Mouse (Mus musculus) brown adipose tissue, adult 24 weeks (tissue): ENCODE data around the gene Ppp1r14c. TPM values are rescaled to one million over a fixed set of nuclear protein-coding genes. Genes with fewer than 3 reads are reported as not detected.
"Not testable (repeated sequence)": the region's sequence is repeated elsewhere in the genome, so short reads cannot be mapped to it uniquely, and the experiment has no call there.

Experiments used
- H3K27ac ChIP-seq: fragments of 200-500 bp; replicated peaks from 2 replicates; pipeline ENCODE4 v1.5.1; 2012; ENCODE audit warnings: low read depth, mild to moderate bottlenecking, low read length
- H3K4me1 ChIP-seq: fragments of 200-500 bp; 2 replicates; pipeline ENCODE4 v1.6.1; 2012; ENCODE audit warnings: low read length, mixed read lengths; ENCODE audit not compliant: control insufficient read depth, insufficient read depth, insufficient read length
- H3K4me3 ChIP-seq: fragments of 200-500 bp; 2 replicates; pipeline ENCODE4 v1.5.1; 2012; ENCODE audit warnings: low read depth, mild to moderate bottlenecking, low read length, moderate library complexity; ENCODE audit not compliant: insufficient read depth
- polyA plus RNA-seq: library from polyadenylated mRNA; stranded (reverse); fragments of >200 nt; gene quantifications from 2 replicates; pipeline ENCODE4 v1.2.4, GENCODE M21; 2012; ENCODE audit not compliant: missing spikeins, insufficient read depth, insufficient read length

Ppp1r14c gene
- polyA plus RNA-seq, 1 experiment: 0.91 TPM

DNA sequence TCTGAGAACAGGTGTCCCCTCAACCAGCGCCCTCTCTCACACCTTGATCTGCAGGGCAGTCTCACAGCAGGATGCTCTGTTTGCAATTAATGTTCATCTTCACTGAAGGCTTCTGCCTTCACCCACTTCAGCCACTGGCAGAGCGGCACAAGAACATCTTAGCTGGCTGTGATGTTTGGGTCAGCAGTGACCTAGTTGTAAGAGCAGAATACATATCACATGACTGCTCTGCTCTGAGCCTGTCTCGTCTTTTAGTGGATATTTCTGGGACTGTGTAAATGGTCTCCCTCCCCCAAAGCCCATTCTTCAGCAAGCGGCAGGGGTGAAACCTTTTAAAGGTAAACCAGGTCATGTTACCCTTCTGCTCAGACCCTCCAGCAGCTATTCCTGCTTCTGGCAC is 50.7 kb downstream of the Ppp1r14c start:
- H3K27ac ChIP-seq: no peak overlapping the region
- H3K4me1 ChIP-seq: no peaks in the 10 kb centered on the region
- H3K4me3 ChIP-seq: no peak overlapping the region

DNA sequence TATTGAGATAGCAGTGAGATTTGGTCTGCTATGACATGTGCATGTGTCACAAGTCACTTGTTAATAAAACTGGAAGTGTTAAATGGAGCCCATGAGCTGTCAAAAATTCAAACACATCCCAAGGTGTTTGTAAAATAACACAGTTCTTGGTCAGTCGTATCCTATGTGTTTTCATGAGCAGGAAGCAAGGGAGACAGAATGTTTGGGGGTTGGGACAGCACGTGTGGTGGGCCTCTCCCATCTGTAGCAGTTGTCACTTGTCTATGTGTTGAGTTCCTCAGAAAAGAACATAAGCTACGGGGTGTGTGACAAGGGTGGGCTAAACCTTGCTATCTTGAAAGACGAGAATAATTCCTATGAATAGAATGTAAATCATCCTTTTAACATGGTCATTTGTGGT is 51.6 kb downstream of the Ppp1r14c start:
- H3K4me1 ChIP-seq: no peaks in the 10 kb centered on the region
- H3K4me3 ChIP-seq: no peak overlapping the region
- no peak overlapping the region for H3K27ac ChIP-seq

DNA sequence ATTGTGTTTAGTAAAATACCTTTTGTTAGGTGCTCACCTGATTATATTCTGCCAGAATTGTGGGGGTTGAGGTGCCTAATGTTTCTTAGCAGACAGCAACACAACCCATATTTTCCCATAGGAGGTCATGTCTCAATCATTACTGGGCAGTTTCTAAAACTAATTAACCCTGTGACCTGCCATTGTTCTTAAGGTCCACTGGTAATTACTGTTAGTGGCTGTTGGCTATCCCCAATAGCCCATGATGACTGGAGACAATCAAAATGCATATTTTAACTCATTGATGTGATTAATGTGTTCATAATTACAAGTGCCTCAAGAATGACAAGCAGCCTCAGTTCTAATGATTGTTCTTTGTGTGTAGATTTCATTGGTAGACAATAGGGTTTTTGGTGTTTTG is 58.2 kb downstream of the Ppp1r14c start:
- H3K4me1 ChIP-seq: no peaks in the 10 kb centered on the region
- no peak overlapping the region for H3K27ac ChIP-seq
- no peak overlapping the region for H3K4me3 ChIP-seq

DNA sequence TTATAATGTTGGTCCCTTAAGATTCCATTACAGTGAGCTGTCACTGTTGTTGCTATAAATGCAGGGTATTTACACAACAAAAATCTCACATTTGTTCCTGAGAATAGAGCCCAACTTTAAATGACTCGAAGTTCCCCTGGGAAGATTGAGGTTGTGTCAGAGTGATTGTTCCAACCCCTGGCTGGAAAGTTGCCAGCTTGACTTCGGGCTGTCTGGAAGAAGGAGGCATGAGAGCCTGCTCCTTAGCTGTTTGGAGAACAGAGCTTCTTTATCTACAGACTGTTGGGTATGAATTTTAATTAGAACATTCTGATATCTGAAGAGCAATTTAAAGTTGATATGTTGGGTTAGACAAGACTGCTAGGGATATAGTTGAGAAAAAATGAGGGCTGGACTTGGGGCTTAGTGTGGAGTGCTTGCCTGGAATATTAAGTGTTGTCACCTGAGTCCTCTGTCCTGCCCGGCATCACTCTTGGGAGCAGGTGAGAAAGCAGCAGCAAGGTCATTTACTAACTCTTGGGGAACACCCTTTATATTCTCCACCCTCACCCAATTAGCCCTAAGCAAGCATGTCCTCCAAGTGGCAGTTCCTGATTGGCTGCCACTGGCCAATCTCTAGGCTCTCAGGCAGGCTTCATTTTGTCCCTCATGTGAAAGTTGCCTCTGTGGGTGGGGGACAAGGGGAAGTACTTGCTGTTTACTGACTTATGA is 62.0 kb downstream of the Ppp1r14c start:
- Histone ChIP-seq H3K4me3 (no peak overlapping the region), H3K4me1 (no peaks in the 10 kb centered on the region), H3K27ac (no peak overlapping the region)

DNA sequence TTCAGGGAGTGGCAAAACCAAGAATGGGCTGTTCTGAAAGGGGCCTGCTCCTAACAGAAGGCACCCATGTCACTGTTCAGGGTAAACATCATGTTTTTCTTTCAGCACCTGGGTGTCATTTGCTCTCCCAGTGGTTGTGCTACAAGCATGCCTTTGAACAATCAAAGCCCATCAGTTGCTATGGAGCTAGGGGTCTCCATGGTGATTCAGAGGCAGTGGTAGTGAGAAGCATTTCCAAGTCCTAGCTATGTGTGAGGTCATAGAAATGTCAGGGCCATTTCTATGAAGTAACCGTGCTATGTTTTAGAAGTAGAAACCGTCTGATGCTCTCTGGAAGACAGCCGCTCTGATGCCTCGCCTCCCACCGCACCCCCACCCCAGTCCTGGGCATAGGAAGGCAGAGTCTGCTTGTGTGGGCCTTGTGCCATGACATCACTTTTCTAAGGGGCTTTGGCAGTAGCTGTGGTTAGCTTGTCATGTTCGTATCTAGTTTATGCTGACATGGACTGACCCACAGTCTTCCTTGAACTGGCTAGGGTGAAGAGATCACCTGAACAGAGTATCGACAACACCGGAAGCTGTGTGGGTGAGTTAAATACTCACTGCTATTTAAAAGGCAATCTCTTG is 69.1 kb downstream of the Ppp1r14c start:
- no peak overlapping the region for H3K4me3 ChIP-seq
- no peaks in the 10 kb centered on the region for H3K4me1 ChIP-seq
- H3K27ac ChIP-seq: no peak overlapping the region

DNA sequence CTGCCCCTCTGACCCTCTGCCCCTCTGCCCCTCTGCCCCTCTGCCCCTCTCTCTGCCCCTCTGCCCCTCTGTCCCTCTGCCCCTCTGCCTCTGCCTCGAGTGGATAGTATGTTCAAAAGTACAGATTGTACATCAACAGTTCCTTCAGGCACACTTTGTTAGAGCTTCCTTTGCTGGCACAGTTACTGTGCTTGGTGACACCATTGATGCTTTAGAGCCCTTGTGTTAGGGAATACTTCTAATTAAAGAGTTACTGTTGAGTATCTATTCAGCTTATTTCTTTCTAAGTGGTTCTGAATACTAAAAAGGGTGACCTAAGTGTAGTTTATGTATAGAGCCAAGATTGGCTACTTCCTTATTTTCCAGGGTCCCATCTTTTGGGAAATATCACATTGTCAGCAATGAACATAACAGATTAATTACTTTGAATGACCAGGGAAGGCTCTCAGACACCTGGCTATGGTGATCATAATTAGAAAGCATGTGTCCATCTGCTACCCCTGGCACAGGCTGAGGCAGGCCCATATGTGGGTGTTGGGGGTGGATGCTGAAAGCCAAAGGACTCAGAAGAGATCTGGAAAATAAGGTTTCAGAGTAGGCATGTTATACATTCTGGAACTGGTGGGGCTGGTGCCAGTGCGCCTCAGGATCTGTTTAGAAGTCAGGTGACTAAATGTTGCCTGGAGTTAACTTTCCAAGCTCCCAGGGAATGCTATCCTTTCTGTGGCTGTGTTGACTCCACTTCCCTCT is 75.0 kb downstream of the Ppp1r14c start:
- no peak overlapping the region for H3K27ac ChIP-seq
- H3K4me1 ChIP-seq: no peaks in the 10 kb centered on the region
- H3K4me3 ChIP-seq: no peak overlapping the region

DNA sequence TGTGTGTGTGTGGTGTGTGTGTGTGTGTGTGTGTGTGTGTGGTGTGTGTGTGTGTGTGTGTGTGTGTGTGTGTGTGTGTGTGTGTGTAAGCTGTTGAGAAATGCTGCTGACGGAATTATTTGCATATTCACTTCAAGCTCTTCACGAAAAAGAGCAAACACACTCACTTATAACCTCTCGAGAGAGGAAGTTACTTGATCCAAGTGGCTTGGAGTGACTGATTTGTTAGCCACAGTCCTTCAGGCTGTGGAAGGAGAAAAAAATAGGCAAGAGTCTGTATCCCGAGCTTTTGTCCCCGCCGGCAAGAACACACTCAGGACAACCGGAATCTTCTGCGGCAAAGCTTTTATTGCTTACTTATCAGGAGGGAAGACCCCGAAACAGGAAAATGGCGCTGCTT is 80.9 kb downstream of the Ppp1r14c start:
- H3K4me1 ChIP-seq: not testable (repeated sequence)

DNA sequence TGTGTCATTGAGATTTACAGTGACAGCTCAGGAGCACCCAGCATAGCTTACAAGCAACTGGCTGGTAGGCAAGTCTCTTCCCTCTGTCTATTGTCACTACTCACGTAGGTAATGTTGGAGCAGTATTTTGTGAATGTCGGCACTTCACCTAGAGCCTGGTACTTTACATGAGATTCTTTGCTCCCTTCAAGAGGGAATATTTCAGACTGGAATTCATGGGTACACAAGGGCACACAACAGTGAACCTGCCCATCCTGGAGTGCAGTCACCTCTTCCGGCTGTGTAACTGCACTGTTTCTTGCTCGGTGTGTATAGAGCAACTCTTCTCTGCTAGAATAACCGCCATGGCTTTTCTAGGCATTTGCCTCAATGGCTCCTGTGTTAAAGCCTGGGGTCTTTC is 82.8 kb downstream of the Ppp1r14c start:
- Histone ChIP-seq H3K4me3 (no peak overlapping the region), H3K27ac (no peak overlapping the region), H3K4me1 (no peaks in the 10 kb centered on the region)

More for the DNA sequence above, 80.9 kb downstream of the Ppp1r14c start:
- H3K4me3 ChIP-seq, H3K27ac ChIP-seq: not testable (repeated sequence)

DNA sequence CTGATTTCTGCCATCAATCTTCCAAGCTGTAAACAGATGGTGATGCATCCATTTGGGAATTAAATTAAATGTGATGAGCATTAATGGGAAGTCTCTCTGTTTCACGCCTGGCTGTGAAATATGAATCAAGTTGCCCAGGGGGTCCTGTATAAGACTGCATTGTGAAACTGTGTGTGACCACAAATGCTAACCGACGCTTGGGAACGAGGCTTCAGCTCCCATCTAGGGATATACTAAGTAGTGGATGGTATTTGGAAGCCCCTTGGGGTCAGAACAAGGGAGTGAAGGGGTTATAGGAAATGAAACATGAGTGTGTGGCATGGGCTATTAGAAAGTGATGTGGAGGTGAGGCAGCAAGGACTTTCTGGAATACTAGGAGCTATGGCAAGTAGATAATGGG is 86.1 kb downstream of the Ppp1r14c start:
- H3K27ac ChIP-seq: no peak overlapping the region
- H3K4me3 ChIP-seq: no peak overlapping the region
- no peaks in the 10 kb centered on the region for H3K4me1 ChIP-seq

DNA sequence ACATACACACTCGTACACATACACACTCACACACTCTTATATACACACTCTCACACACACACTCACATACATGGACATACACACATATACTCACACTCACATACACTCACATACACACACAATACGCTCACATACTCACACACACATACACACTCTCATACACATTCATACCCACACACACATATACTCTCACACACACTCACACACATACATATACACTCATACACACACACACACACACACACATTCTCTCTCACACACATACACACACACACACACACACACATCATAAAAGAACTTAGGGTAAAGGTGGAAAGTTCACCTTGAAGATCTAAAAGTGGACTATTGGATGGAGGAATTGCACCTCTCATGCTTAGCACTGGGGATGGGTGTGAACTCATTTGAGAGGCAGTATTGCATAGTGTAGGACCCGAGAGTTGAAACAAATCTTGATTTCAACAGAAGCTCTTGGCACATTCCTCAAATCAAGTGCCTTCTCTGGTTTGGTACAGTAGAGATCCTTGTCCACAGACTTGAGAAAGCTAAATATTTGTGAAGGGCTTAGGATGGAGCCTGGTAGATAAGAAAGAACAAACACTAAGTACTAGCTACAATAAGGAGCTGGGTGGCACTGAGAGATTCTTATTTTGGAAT is 87.1 kb downstream of the Ppp1r14c start:
- H3K4me3 ChIP-seq: no peak overlapping the region
- no peaks in the 10 kb centered on the region for H3K4me1 ChIP-seq
- no peak overlapping the region for H3K27ac ChIP-seq

DNA sequence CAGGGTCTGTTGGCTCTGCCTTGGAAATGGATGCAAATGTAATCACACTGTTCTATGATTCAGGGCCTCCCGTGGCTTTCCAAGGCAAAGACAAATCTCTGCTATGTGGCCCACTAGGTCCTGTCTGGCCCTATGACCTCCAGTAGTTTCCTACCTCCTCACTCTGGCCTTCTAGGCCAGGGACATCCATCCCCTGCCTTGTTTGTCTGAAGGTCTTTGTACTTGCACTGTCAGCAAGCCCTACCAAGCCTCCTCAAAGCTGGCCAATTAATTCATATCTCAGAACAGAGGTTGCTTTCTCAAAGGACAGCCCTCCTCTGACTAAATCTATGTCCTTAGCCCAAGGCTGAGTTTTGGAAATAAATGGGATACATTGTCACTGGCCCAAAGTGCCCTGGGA is 92.8 kb downstream of the Ppp1r14c start:
- Histone ChIP-seq H3K4me3 (no peak overlapping the region), H3K4me1 (no peaks in the 10 kb centered on the region), H3K27ac (no peak overlapping the region)

DNA sequence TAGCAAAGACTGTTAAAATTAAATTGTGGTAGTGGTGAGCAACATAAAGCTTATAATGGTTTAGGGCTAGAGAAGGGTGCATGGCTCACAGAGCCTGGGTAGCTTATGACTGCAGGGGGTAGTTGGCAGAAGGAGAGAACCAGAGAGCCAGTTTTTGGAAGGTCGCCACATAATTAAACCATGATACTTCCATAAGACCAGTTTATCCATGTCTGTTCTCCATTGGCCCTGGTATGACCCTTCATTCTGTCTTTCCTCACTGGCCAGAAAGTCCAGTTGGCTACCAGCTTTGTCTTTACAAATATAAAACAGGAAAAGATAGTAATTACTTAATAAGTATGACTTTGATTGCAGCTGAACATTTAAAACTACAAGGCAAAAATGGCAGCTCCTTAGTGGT is 95.0 kb downstream of the Ppp1r14c start:
- Histone ChIP-seq H3K4me1 (no peaks in the 10 kb centered on the region), H3K27ac (no peak overlapping the region), H3K4me3 (no peak overlapping the region)

DNA sequence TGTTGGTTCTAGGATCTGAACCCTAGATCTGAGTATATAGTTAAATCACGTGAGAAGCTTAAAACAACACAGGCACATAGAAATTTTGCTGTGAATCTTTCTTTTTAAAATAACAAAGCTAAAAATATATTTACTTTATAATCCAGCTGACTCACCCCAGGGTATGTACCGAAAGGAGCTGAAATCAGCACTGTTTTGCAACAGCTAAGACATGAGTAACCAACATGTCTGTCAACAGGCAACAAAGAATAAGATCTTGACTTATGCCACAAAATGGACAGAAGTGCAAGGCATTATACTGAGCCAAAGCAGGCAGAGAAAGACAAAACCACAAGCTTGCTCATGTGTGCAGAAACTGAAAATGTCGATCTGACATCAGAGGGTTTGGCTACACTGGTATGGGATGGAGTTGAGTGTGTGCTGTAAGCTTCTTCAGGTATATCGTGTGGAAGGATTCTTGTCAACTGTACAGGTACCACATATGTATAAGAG is 100.3 kb downstream of the Ppp1r14c start:
- Histone ChIP-seq H3K4me1 (no peaks in the 10 kb centered on the region), H3K27ac (no peak overlapping the region), H3K4me3 (no peak overlapping the region)

DNA sequence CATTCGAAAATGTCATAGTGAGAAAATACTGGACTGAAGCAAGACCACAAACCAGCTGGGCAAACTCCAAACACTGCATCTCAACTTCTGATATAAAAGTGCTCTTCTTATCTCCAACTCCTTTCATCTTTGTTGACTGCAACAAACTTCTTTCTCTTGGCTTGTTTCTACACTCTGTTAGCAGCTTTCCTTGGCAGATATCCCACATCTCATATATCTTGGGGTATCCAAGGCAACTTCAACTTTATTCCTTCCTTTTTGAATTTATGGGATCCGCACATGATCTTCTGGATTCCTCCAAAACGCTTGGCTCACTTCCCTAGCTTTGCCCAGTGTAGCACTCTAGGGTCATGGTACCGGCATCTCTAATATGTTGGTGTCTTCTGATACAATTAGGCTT is 102.7 kb downstream of the Ppp1r14c start:
- Histone ChIP-seq H3K27ac (no peak overlapping the region), H3K4me1 (no peaks in the 10 kb centered on the region), H3K4me3 (no peak overlapping the region)

DNA sequence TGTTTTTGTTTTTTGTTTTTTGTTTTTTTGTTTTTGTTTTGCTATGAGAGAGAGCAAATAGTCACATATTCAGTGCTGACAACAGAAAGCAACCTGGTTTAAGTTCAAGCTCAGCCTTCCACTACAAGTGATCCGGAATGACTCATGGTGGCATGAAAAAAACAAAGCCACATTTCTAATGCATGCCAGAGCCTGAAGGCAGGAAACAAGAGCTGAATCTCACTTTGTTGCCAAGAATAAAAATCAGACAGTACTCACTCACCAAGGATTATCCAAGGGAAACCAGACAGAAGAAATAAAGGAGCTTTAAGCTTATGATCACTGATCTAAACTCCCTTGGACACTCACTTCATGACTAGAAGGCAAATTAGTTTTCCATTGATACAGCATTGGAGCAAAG is 110.8 kb downstream of the Ppp1r14c start:
- H3K4me3 ChIP-seq: no peak overlapping the region
- no peaks in the 10 kb centered on the region for H3K4me1 ChIP-seq
- H3K27ac ChIP-seq: no peak overlapping the region
